Mouse (Mus musculus) adrenal gland, adult (tissue): ENCODE results near the gene Ppard.

ENCODE experiments used
- DNase-seq, 2 experiments: peaks; one replicate each; pipeline ENCODE4 v3.0.0; 2022 to 2023; ENCODE audit warnings: low spot score in 1 of 2; ENCODE audit not compliant: inconsistent age in 2 of 2

Ppard gene

DNA sequence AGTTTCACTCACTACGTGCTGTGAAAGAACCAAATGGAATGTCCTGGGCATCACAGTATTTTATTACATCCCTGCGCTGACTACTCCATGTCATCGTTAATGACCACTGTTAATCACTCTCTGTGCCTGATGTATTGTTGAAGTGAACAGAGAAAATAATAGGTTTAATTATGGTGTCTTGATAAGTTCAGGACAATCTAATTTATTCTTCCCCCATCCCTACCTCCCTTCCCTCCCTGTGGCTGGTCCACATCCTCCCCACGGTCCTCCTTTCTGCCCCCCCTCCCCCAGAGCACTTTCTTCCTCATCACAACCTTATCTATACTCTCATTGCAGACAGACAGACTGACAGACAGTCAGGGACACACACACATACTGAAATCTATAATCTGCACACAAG lies 22.3 kb downstream of the Ppard start:
- DNase-seq: no peak

DNA sequence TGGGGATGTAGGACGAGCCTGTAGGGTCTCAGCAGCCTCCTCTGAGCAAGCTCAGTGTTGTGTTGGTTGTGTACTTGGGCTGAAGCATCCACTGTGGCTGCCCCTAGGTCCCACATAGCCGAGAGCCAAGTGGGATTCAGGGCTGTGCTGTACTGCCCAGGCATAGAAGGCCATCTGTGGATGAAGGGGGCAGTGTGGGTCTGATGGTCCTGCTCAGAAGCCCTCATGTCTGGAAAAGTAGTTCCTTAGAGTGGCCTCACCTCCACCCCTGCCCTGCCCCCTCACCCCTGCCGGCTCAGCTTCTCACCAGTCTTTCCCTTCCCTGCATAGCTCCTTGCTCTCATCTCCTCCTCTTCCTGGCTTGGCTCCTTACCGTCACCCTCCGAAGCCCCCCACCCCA lies 23.2 kb downstream of the Ppard start:
- DNase-seq: no peak

DNA sequence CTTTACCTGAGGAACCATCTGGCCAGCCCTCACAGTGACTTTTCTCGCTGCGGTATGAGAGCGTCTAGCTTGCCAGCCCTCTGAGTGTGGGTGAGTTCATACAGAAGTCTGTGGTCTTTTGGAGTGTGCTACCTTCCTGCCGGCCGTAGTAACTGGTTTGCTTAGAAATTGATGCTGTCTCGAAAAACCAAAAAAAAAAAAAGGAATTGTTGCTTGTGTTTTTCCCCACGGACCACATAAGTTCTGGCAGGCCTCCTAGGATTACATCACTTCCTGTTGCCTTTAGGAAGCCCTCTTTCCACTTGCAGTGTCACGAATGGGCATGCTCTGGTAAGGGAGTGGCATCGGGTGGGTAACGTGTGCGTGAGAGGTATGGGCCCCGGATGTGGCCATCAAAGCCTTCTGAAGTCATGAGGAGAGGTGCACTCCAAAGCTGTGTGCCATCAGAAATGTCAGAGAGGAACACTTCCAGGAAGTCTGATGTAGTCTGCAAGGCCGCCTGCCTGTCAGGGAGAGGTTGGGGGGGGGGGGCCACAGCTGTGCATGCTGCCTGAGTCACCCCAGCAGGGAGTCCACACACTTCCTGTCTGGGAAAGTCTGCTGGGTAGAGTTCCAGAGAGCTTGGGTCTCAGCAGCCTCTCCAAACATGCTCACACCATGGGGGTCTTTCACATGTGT lies 24.3 kb downstream of the Ppard start:
- DNase-seq: peak; percentile 66 to 91

DNA sequence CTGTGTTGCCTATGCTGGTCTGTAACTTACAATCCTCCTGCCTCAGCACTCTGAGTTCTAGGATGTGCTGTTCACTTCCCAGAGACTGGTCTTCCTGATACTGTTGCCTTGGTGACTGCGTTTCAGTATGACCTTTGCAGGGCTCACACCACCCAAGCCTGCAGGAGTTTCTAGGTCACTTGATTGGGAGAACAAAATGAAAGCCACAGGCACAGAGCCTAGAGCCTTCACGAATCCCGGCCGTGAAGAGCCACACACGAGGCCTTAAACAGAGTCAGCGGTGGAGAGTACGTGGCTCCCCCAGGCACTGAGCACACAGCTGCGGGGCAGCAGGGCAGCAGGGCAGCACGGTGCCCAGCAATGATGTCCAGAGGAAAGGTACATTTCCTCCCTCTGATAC lies 25.8 kb downstream of the Ppard start:
- DNase-seq: peak; percentile 71 to 86

DNA sequence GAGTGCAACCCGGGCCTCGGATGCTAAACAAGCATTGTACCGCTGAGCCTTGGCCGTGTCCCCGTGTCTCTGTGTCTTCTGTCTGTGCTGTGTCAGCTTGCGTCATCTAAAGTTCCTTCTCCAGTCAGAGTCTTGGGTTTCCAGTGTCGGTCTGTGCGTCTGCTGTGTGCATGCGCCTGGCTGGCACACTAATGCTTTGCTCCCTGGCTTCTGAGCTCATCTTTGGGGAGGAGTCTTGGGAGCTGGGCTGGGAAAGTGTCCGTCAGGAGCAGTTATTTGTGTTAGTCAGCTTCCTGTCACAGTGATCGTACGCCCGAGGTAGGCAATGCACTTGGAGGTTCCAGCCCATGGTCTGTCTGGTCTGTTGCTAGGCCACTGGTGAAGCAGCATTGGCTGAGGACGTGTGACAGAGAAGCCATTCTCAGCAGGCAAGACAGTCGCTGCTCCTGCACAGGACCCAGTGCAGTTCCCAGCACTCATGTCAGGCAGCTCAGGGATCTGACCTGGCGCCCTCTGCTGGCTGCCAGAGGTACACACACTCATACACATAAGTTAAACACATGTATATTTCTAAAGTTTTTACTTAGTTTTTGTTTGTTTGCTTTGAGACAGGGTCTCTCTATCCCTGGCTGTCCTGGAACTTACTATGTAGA lies 27.5 kb downstream of the Ppard start:
- DNase-seq: no peak

DNA sequence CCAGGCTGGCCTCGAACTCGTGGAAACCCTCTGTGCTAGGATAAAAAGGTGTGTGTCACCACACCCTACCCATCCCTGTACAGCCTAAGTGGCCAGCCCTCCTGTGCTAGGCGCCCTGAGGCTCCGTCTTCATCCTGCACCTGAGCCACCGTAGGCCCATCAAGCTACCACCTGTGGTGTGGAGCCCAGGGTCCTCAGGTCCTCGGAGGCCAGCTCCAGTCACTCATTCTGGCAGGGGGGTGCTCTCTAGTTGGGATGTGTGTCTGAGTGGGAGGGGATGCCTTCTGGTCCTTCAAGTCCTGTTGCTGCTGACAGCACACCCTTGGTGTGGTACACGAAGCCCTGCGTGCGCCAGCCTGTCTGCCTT lies 28.0 kb downstream of the Ppard start:
- DNase-seq: no peak

DNA sequence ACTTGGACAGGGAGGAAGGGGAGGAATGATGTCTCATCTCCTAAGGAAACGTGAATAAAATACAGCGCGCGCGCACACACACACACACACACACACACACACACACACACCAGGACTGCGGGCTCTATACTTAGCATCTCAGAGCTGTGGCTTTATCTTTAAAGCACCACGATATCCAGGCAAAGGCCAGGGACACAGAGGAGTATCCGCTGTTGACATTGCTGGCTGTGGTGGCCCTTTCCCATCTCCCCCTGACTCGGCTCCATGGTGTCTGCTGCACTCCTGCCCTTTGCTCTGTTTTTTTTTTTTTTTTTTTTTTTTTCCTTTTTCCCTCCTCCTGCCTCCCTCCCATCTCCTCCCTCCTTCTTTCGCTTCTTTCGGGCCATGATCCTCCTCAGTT lies 29.3 kb downstream of the Ppard start:
- DNase-seq: no peak

DNA sequence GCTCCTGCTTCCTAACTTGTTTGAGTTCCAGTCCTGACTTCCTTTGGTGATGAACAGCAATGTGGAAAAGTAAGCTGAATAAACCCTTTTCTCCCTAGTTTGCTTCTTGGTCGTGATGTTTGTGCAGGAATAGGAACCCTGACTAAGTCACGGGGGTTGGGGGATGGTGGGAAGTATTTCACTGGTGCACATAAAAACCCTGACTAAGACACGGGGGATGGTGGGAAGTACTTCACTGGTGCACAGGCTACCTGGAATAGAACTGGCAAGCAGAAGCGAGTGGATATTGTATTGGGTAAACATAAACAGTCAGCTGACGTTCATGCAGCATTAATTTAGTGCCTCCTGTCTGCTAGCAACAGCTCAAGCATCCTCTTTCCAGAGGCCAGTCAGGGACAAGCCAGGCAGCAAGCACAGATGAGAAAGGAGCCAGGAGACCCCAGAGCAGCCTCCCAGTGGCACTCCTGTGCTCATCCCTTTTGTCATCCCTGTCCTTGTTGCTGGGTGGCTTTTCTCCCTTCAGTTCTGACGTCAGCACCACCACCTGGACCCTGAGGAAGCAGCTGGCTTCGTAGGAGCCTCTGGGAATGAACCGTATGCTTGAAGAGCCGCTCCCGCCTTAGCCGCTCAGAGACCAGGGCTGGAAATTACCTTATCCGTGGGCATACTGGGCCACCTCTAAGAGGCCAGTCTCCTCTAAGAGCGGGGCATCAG lies 30.8 kb downstream of the Ppard start:
- no peak for DNase-seq

DNA sequence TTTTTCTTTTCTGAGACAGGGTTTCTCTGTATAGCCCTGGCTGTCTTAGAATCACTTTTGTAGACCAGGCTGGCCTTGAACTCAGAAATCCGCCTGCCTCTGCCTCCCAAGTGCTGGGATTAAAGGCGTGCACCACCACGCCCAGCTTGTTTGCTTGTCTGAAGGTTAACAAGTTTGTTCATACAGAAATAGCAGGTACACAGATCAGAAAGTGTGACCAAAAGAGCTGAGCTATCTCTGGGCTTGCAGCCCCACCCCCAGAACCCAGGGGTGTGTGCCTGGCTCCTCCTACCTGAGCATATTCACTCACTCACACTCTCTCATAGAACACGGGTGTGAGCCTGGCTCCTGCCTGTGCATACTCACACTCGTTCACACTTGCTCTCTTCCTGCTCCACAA lies 34.8 kb downstream of the Ppard start:
- DNase-seq: no peak

DNA sequence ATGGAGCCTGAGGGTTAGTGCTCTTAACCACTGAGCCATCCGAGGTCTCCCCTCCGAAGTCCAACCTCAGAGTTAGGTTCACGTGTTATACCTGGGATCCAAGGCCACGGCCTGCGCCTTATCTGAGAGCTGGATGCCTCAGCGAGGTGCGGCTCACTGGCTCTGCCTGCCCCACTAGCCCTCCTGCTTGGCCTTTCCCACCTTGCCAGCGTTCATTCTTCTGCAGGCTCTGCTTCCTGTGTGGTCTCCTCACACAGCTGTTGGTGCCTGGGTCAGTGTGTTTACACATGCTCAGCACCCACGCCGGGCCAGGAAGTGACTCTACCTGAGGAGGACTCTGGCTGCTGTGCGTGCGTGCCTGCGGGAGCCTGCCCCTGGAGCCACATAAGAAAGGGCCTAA lies 37.7 kb downstream of the Ppard start:
- DNase-seq: no peak

DNA sequence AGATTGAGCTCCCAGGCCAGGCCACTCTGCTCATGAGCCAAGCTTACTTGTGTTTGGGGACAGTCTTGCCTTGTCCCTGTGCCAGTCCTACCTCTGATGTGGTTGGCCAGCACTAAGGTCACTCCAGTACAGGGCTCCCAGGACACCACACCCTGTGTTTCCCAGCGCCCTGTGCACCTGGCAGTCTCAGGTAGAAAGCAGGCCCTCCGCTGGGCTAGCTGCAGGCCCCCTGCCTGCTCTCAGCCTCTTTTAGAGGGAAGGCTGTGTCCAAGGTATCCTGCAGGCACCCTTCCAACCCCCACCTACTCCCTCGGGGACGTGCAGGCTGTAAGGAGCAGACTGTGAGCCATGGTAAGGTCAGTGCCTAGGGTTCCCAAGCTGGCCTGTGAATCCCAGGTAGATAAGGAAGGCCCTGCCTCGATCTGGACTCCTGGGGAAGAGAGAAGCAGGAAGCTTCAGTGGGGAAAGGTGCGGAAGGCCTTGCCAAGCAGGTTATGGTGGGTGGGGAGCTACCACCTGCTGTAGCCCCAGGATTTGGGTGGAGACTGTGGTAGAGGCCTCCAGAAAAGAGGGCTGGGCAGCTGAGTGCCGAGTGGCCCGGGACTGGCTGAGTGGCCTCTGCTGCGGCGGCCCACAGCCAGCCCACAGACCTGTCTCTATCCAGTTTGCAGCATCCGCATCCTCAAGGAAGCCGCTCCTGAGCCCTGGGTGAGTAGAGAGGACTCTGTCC lies 39.2 kb downstream of the Ppard start:
- DNase-seq: no peak

DNA sequence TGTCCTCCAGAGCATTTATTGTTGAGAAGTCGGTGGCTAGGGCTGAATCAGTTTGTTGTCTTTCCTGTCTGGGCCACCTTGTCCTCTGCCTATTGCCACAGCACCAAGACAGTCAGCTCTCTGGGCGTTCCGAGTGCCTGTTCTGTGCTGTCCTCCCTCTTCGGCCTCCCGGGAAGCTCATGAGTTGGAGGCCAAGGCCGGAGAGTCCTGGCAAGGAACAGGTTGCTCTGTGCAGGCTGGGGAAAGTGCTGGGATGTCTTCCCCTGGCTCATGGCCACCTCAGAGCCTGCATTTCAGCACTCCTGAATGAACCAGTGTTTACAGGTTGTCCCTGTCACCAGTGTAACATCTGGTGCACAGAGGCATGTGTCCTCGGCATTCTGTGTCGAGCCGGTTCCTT lies 39.8 kb downstream of the Ppard start:
- peak; percentile 84 for DNase-seq

DNA sequence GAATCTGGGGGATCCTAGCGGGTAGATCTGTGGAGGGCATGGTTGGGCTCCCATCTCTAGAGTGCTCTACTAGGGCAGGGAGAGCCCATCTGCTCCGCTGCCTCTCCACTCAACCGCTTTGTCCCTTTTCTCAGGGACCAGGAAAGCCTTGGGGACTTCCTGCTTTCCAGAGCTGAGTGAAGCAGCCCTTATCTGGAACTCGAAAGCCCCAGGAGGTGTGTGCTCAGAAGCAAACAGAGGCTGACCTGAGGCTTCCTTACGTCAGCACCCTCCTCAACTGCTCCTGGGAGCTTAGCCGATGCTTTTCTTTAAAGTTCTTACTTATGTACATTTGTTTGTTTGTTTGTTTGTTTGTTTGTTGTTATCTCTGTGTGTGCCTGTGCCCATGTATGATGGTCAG lies 40.3 kb downstream of the Ppard start:
- no peak for DNase-seq

DNA sequence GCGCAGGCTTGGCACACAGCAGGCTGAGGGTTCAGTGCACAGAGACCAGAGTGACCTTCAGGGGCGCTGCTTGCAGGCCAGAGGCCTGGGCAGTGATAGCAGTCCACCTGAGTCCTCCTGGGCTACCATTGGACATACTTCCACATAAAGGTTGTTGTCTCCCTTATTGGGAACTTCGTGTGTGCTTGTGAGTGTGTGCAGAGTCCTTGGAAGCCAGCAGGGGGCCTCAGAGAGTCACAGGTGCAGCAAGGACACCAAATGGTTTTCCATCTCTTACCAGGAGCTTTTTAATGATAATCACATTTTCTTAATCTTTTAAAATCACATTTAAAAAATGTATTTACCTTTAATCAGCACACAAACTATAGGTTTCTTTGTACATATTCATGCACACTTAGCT lies 42.2 kb downstream of the Ppard start:
- peak in 1 of 2 experiments; percentile 68 for DNase-seq

DNA sequence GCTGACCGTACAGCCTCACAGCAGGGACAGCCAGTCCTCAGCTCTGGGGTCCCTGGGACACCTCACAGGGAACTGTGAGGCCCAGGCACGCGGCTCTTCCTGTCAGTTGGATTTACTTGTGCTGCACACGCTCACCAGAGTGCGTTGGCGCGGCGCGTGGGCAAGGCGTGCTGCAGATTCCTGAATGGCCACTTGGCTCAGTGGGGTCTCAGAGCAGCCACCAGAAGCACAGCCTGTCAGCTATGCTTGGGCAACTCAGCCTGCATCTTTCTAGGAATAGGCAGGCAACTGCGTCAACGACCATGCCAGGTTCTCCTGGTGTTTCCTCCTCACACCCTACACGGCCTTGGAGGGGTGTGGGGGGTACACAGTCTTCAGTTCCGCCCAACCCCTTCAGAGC lies 44.7 kb downstream of the Ppard start:
- DNase-seq: no peak

DNA sequence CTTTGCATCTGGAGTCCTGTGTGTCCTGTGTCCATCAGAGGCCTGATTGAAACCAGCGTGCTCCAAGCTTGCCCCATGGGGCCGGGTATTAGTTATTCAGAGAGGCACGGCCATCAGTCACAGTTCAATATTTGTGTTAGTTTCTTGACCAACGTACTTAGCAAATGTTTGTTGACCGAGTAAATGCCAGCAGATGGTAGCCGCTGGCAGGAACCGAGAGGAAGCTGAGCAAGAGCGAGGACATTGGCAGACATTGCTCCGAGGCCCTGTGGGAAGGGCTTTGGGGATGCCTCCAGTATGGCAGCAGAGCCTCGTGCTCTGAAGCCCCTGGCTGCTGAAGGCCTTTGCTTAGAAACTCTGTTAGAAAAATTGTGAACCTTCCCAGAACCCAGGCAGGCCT lies 45.2 kb downstream of the Ppard start:
- DNase-seq: no peak

DNA sequence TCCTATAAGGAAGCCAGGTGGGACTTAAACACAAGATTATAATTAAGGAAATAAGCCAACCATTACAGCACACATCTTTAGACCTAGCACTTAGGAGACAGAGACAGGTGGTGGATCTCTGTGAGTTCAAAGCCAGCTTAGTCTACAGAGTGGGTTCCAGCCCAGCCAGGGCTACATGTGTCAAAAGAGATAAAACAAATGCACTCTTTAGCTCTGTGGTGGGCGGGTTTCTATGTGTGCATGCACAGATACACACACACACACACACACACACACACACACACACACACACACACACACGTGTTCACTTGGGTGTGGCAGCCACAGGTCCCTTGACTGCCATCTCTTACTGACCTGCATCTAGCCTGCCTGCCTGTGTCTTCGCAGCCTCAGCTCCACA lies 45.7 kb downstream of the Ppard start:
- DNase-seq: no peak

DNA sequence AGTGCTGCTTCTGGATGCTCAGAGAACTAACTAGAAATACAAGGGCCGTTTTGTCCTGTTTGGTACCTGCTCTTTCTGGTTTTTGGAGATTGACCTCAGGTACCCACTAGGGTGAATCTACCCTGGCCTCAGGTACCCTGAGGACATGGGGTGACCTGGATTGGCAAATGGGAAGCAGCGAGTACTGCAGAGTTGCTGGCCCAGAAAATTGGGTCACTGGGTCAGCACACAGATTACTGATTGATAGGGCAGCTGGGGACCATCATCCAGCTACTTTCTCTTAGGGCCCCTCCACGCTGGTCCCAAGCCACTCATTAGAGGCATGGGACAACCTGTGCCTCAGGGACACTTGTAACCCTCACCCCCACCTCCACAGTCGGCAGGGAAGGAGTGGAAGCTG lies 46.7 kb downstream of the Ppard start:
- DNase-seq: no peak

DNA sequence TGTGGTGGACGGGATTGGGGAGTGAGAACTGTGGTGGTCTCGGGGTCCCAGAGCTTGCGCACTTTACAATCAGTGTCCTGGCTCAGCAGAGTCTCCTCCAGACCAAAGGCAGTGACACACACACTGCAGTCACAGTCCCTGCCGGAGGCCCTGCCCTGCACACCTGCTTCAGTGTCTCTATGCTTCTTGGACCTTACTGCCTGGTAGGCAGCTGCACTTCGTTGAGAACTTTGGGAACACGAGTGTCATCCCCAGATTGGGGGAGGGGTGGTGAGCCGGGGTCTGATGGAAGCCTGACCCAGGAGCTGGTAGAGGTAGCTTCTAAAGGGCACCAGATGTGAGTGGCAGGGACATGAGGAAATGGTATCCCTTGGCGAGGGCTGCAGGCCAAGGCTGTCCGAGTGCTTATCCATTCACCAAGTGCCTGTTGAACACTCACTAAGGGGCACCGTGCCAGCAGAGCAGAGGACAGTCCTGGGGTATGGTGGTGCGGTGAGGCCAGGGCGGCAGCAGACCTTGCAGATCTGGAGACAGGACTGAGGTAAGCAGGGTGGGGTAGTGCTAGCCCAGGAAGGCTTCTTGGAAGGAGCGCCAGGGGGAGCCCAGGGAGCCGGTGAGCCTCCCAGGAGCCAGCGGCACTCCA lies 47.4 kb downstream of the Ppard start:
- peak; percentile 93 to 96 for DNase-seq

DNA sequence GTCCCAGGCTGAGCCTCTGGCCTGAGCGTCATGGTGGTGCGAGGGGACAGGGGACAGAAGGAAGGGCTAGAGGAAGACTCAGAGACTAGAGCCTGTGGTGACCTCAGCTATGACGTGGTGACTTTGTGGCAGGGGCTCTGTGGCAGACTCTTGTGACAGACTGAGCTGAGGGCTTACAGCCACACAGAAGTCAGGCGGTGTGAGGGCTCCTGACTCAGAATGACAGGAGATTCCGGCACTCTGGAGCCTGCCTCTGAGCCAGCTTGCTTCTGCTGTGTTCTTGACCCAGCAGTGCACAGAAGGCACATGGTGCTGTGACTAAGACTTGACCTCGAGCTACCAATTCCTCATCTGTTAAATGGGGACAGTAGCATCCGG lies 47.9 kb downstream of the Ppard start:
- DNase-seq: peak; percentile 84 to 92

DNA sequence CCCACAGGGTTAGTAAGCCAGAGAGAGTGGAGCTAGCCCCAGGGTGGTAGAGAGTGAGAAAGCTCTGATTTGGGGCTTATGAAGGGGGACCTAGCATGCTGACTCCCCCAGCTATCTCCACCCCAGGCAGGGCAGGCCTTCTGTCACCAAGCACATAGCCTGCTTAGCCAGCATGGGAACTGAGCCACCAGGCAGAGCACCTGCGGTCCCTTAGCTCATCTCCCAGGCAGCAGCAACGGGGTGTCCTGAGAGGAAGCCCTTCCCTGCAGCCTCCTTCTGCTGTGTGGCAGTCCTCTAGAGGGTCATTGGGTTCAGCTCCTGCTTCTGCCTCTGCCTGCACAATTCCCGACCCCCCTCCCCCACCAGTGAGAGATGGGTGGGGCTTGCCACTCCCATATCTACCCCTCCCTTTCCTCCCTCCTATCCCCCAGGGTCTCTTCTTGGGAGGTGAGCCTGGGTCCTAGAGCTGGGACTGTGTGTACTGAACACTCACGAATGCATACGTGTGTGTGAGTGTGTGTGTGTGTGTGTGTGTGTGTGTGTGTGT lies 48.4 kb downstream of the Ppard start:
- no peak for DNase-seq
